Mouse (Mus musculus): ENCODE measurements around the gene Zfp280b. TPM values are rescaled to one million over a fixed set of nuclear protein-coding genes. Genes with fewer than 3 reads are reported as not detected.

Zfp280b gene
- polyA plus RNA-seq, 1 experiment, result 3.0 TPM

- no peaks in the 10 kb centered on the region for H3K36me3 ChIP-seq (replicated peaks; ENCODE audit: low read length)
- no peaks in the 10 kb centered on the region for H3K27me3 ChIP-seq (replicated peaks)
- no peak overlapping the region for H3K4me3 ChIP-seq (replicated peaks)
- TF ChIP-seq FLI1 (IDR thresholded peaks at IDR 0.05; ENCODE audit: low read length), result no peak
- TF ChIP-seq GATA1 (IDR thresholded peaks at IDR 0.05; ENCODE audit: borderline replicate concordance, low read length), result no peak
- H3K9me3 ChIP-seq, result peaks cover 14% of the 10 kb centered on the region
- H3K4me1 ChIP-seq, result peaks cover 12% of the 10 kb centered on the region
Observed at GRCm38 (mm10) chr10:76028396-76028795, 4.1 kb upstream of the Zfp280b start.

DNA sequence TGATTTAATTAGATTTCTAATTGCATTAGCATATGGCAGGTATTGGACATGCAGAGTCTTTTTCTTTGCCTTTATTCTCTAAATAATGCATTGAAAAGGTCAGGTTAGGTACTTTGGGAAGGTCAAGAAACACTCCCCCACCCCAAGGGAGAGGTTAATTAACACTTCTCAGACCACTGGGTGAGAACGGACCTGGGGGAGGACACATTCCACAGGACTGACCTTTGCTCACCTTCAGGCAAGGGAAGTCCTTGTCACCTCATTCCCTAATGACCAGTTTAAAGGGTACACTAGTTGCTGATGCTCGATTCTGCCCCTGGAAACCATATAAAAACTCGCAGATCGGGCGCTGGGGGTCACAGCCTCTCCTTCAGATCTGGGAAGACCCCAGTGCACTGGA, 3.2 kb upstream of the Zfp280b start:
- peaks cover 21% of the 10 kb centered on the region for H3K4me1 ChIP-seq
- no peak for TF ChIP-seq GATA1 (IDR thresholded peaks at IDR 0.05; ENCODE audit: borderline replicate concordance, low read length)
- TF ChIP-seq FLI1 (IDR thresholded peaks at IDR 0.05; ENCODE audit: low read length), result no peak
- peaks cover 8% of the 10 kb centered on the region for H3K9me3 ChIP-seq
- H3K36me3 ChIP-seq (replicated peaks; ENCODE audit: low read length), result no peaks in the 10 kb centered on the region
- no peak overlapping the region for H3K4me3 ChIP-seq (replicated peaks)
- H3K27me3 ChIP-seq (replicated peaks), result no peaks in the 10 kb centered on the region

DNA sequence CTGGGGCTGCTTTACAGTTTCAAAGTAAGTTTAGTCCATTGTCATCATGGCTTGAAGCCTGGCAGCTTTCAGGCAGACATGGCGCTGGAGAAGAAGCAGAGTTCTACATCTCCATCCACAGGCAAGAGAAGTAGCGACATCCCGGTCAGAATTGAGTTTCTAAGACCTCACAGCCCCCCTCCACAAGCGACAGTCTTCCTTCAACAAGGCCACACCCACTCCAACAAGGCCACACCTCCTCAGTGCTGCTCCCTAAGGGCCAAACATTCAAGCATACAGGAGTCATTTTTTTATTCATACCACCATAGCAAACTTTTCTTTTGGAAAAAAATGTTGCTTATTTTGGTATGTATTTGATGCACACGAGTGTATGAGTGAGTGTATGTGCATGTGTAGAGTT, 2.0 kb upstream of the Zfp280b start:
- H3K4me3 ChIP-seq (replicated peaks), result no peak overlapping the region
- TF ChIP-seq FLI1 (IDR thresholded peaks at IDR 0.05; ENCODE audit: low read length) (no peak), GATA1 (IDR thresholded peaks at IDR 0.05; ENCODE audit: borderline replicate concordance, low read length) (no peak)
- no peaks in the 10 kb centered on the region for H3K9me3 ChIP-seq
- H3K4me1 ChIP-seq, result peaks cover 29% of the 10 kb centered on the region
- H3K27me3 ChIP-seq (replicated peaks), result no peaks in the 10 kb centered on the region
- peaks cover 7% of the 10 kb centered on the region for H3K36me3 ChIP-seq (replicated peaks; ENCODE audit: low read length)

- Histone ChIP-seq H3K9me3 (no peaks in the 10 kb centered on the region), H3K27me3 (replicated peaks) (no peaks in the 10 kb centered on the region), H3K4me3 (replicated peaks) (peak overlapping the region; percentile 97), H3K4me1 (peaks cover 30% of the 10 kb centered on the region), H3K36me3 (replicated peaks; ENCODE audit: low read length) (peaks cover 10% of the 10 kb centered on the region)
- no peak for TF ChIP-seq FLI1 (IDR thresholded peaks at IDR 0.05; ENCODE audit: low read length)
- TF ChIP-seq GATA1 (IDR thresholded peaks at IDR 0.05; ENCODE audit: borderline replicate concordance, low read length), result no peak
Observed at GRCm38 (mm10) chr10:76031511-76032401, 694 bp upstream of the Zfp280b start.

- TF ChIP-seq FLI1 (IDR thresholded peaks at IDR 0.05; ENCODE audit: low read length) (no peak), GATA1 (IDR thresholded peaks at IDR 0.05; ENCODE audit: borderline replicate concordance, low read length) (no peak)
- H3K4me1 ChIP-seq, result peaks cover 30% of the 10 kb centered on the region
- H3K36me3 ChIP-seq (replicated peaks; ENCODE audit: low read length), result peaks cover 24% of the 10 kb centered on the region
- no peaks in the 10 kb centered on the region for H3K9me3 ChIP-seq
- H3K27me3 ChIP-seq (replicated peaks), result no peaks in the 10 kb centered on the region
- H3K4me3 ChIP-seq (replicated peaks), result peak overlapping the region; percentile 97
Observed at GRCm38 (mm10) chr10:76033119-76033455, 637 bp downstream of the Zfp280b start.

GRCm38 (mm10) chr10:76034001-76034600, 1.7 kb downstream of the Zfp280b start:
- Histone ChIP-seq H3K4me1 (peaks cover 34% of the 10 kb centered on the region), H3K4me3 (replicated peaks) (no peak overlapping the region), H3K9me3 (0 out of 2 replicates have a peak, but pooled peaks cover under 1% of the 10 kb centered on the region), H3K27me3 (replicated peaks) (no peaks in the 10 kb centered on the region), H3K36me3 (replicated peaks; ENCODE audit: low read length) (peaks cover 34% of the 10 kb centered on the region)
- TF ChIP-seq GATA1 (IDR thresholded peaks at IDR 0.05; ENCODE audit: borderline replicate concordance, low read length), result no peak
- TF ChIP-seq FLI1 (IDR thresholded peaks at IDR 0.05; ENCODE audit: low read length), result no peak

- H3K36me3 ChIP-seq (replicated peaks; ENCODE audit: low read length), result peaks cover 46% of the 10 kb centered on the region
- peaks cover 34% of the 10 kb centered on the region for H3K4me1 ChIP-seq
- no peak overlapping the region for H3K4me3 ChIP-seq (replicated peaks)
- no peak for TF ChIP-seq GATA1 (IDR thresholded peaks at IDR 0.05; ENCODE audit: borderline replicate concordance, low read length)
- TF ChIP-seq FLI1 (IDR thresholded peaks at IDR 0.05; ENCODE audit: low read length), result no peak
- H3K27me3 ChIP-seq (replicated peaks), result no peaks in the 10 kb centered on the region
- 0 out of 2 replicates have a peak, but pooled peaks cover 3% of the 10 kb centered on the region for H3K9me3 ChIP-seq
Observed at GRCm38 (mm10) chr10:76035277-76035676, 2.8 kb downstream of the Zfp280b start.

DNA sequence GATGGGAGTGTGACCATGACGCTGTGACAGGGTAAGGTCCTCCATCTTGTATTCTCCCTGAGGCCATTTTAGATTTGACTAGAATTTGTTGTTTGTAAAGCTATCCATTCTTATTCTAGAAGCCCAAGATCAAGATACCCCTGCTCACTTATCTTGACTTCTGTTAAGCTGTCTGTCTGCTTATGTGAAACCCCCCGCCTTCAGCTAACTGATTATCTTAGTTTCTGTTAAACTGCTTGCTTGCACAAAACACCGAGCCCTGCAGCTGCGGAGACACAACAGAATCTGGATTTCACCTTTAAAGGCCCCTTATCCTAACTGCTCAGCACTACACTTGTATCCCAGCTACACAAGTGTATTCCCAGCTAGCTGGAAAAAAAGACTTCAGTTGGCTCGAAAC, 4.5 kb downstream of the Zfp280b start:
- H3K36me3 ChIP-seq (replicated peaks; ENCODE audit: low read length), result peaks cover 58% of the 10 kb centered on the region
- 0 out of 2 replicates have a peak, but pooled peaks cover 3% of the 10 kb centered on the region for H3K9me3 ChIP-seq
- no peaks in the 10 kb centered on the region for H3K27me3 ChIP-seq (replicated peaks)
- TF ChIP-seq FLI1 (IDR thresholded peaks at IDR 0.05; ENCODE audit: low read length) (no peak), GATA1 (IDR thresholded peaks at IDR 0.05; ENCODE audit: borderline replicate concordance, low read length) (no peak)
- H3K4me1 ChIP-seq, result peaks cover 30% of the 10 kb centered on the region
- no peak overlapping the region for H3K4me3 ChIP-seq (replicated peaks)

DNA sequence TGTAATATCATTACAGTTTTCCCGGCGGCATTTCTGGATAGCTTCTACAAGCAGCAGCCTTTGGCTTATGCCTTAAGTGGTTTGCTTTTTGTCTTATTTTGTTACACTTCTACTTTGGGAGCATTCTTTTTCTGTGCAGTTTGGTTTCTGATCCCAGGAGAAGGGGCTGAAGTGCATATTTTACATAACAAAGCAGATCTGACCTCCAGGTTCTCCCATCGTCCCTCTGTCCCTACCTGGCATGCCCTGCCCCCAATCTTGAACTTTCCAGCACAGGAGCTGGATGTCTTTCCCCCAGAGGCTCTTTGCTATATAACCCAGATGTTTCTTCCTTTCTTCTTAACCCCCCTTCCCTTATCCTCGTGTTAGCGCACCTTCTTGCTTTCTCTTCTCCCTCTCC, 12.9 kb downstream of the Zfp280b start:
- no peak overlapping the region for H3K4me3 ChIP-seq (replicated peaks)
- no peak for TF ChIP-seq GATA1 (IDR thresholded peaks at IDR 0.05; ENCODE audit: borderline replicate concordance, low read length)
- TF ChIP-seq FLI1 (IDR thresholded peaks at IDR 0.05; ENCODE audit: low read length), result no peak

GRCm38 (mm10) chr10:76046754-76047153, 14.3 kb downstream of the Zfp280b start:
- peaks cover 14% of the 10 kb centered on the region for H3K36me3 ChIP-seq (replicated peaks; ENCODE audit: low read length)
- H3K9me3 ChIP-seq, result peaks cover 9% of the 10 kb centered on the region
- no peak overlapping the region for H3K4me3 ChIP-seq (replicated peaks)
- H3K27me3 ChIP-seq (replicated peaks), result no peaks in the 10 kb centered on the region
- TF ChIP-seq FLI1 (IDR thresholded peaks at IDR 0.05; ENCODE audit: low read length) (no peak), GATA1 (IDR thresholded peaks at IDR 0.05; ENCODE audit: borderline replicate concordance, low read length) (no peak)
- no peaks in the 10 kb centered on the region for H3K4me1 ChIP-seq

More for the DNA sequence above, 12.9 kb downstream of the Zfp280b start:
- H3K4me1 ChIP-seq, result no peaks in the 10 kb centered on the region; the same call in 1 of the 2 replicates
- no peaks in the 10 kb centered on the region for H3K27me3 ChIP-seq (replicated peaks)
- no peaks in the 10 kb centered on the region for H3K9me3 ChIP-seq
- H3K36me3 ChIP-seq (replicated peaks; ENCODE audit: low read length), result peaks cover 25% of the 10 kb centered on the region

Measured in megakaryocyte, embryonic 14.5 days (primary cell).